ENCODE assay signal across 8 mouse cellular contexts in genomic region chr6:8472915-8473314, GRCm38 (mm10). TPM values are rescaled to one million over a fixed set of nuclear protein-coding genes. Genes with fewer than 3 reads are reported as not detected.
A peak's percentile ranks its signal among the peaks of the same experiment; 100 is the strongest.
DNase-seq lines count a peak whose midpoint lies in the region; ATAC-seq and TF ChIP-seq lines count a peak whose summit lies in the region.

No protein-coding gene starts in this region.

- H3K4me3 ChIP-seq in liver, embryonic 13.5 days (replicated peaks), result no peak overlapping the region
- no peak overlapping the region for H3K4me3 ChIP-seq in kidney, postnatal 0 days (replicated peaks; ENCODE audit: low read depth, low read length)
- no peak overlapping the region for H3K4me3 ChIP-seq in embryonic facial prominence, embryonic 10.5 days

- H3K27ac ChIP-seq in liver, embryonic 13.5 days, result no peak overlapping the region
- peak overlapping the region; percentile 51 for H3K27ac ChIP-seq in kidney, postnatal 0 days
- H3K27ac ChIP-seq in embryonic facial prominence, embryonic 10.5 days (replicated peaks), result no peak overlapping the region

- ATAC-seq in liver, embryonic 13.5 days (ENCODE audit: low read depth), result peak; percentile 43; the same call in 1 of the 2 replicates
- no peak; the same call in 1 of the 2 replicates for ATAC-seq in kidney, postnatal 0 days (replicated peaks; ENCODE audit: low FRiP score, low read depth)
- peak; percentile 34; the same call in 1 of the 2 replicates for ATAC-seq in megakaryocyte-erythroid progenitor cell, adult 5-6 weeks (replicated peaks; ENCODE audit: low FRiP score, low TSS enrichment, poor library complexity, severe bottlenecking)

- no peaks in the 10 kb centered on the region for H3K9me3 ChIP-seq in liver, embryonic 13.5 days (replicated peaks)
- no peaks in the 10 kb centered on the region for H3K9me3 ChIP-seq in kidney, postnatal 0 days (replicated peaks; ENCODE audit: low read length)
- H3K9me3 ChIP-seq in embryonic facial prominence, embryonic 10.5 days, result no peaks in the 10 kb centered on the region

- no peaks in the 10 kb centered on the region for H3K27me3 ChIP-seq in liver, embryonic 13.5 days
- no peaks in the 10 kb centered on the region for H3K27me3 ChIP-seq in kidney, postnatal 0 days (ENCODE audit: insufficient read depth, low read length)
- no peaks in the 10 kb centered on the region for H3K27me3 ChIP-seq in embryonic facial prominence, embryonic 10.5 days (replicated peaks; ENCODE audit: low read depth, poor library complexity, severe bottlenecking)

- no peak for DNase-seq in liver, embryonic 13.5 days
- DNase-seq in liver, result no peak
- peak; percentile 55 to 75 for DNase-seq in heart, adult 18-20 months
- DNase-seq in kidney, postnatal 0 days (ENCODE audit: low spot score), result peak; percentile 20
- no peak for DNase-seq in left cerebral cortex, adult 11 months (ENCODE audit: low spot score)
- no peak for DNase-seq in embryonic facial prominence, embryonic 10.5 days (ENCODE audit: low spot score)
- DNase-seq in layer of hippocampus, postnatal 36 days, result no peak

- no peaks in the 10 kb centered on the region for H3K36me3 ChIP-seq in liver, embryonic 13.5 days
- H3K36me3 ChIP-seq in kidney, postnatal 0 days (ENCODE audit: insufficient read depth, low read length), result no peaks in the 10 kb centered on the region
- no peaks in the 10 kb centered on the region for H3K36me3 ChIP-seq in embryonic facial prominence, embryonic 10.5 days (replicated peaks)

- 30% methylated on average over 5 of the region's 5 CpGs for WGBS in liver, embryonic 13.5 days (ENCODE audit: insufficient replicate concordance)
- WGBS in kidney, postnatal 0 days, result 24% methylated on average over 5 of the region's 5 CpGs
- WGBS in embryonic facial prominence, embryonic 10.5 days, result 82% methylated on average over 5 of the region's 5 CpGs

- TF ChIP-seq CTCF in kidney, postnatal 0 days (IDR thresholded peaks at IDR 0.05; ENCODE audit: low read depth), result no peak

- no peak overlapping the region for H3K4me2 ChIP-seq in liver, embryonic 13.5 days
- H3K4me2 ChIP-seq in kidney, postnatal 0 days (ENCODE audit: low read length), result no peak overlapping the region

- H3K4me1 ChIP-seq in liver, embryonic 13.5 days (replicated peaks), result peaks cover 21% of the 10 kb centered on the region
- no peaks in the 10 kb centered on the region for H3K4me1 ChIP-seq in kidney, postnatal 0 days (replicated peaks; ENCODE audit: insufficient read depth, low read length)
- no peaks in the 10 kb centered on the region for H3K4me1 ChIP-seq in embryonic facial prominence, embryonic 10.5 days

- H3K9ac ChIP-seq in liver, embryonic 13.5 days, result no peak overlapping the region
- no peak overlapping the region for H3K9ac ChIP-seq in kidney, postnatal 0 days (ENCODE audit: low read depth, low read length)

RNA-seq across cellular contexts. Expression of gene Glcci1, which starts 36.5 kb away (rescaled TPM):
- polyA plus RNA-seq in liver, embryonic 13.5 days (2015; fragmentation: Nextera tagmentation; extraction: Ambion mirVana), result 1.1 and 1.5 TPM in 2 replicates
- total RNA-seq in heart, adult 18-20 months (2021), result 10 to 100 TPM in 1 of 2 experiments, 1 to 10 TPM in 1; 8.4 to 10.1 TPM
- 11.1 and 13.8 TPM in 2 replicates for polyA plus RNA-seq in kidney, postnatal 0 days (2015; fragmentation: Nextera tagmentation; extraction: Ambion mirVana)
- 11.0 and 16.9 TPM in 2 replicates for total RNA-seq in megakaryocyte-erythroid progenitor cell, adult 5-6 weeks (2014; fragmentation: Nextera tagmentation)
- total RNA-seq in megakaryocyte-erythroid progenitor cell, adult 5-6 weeks (2017), result 3.0 and 7.0 TPM in 2 replicates
- polyA plus RNA-seq in embryonic facial prominence, embryonic 10.5 days (2016; fragmentation: Nextera tagmentation; extraction: Ambion mirVana), result 7.3 and 9.6 TPM in 2 replicates
- total RNA-seq in layer of hippocampus, postnatal 36 days (2021), result 10 to 100 TPM; 77.4 to 85.2 TPM

Comparison
In these comparisons a context has a peak if more than half of its experiments do, and no peak if none do; other contexts are left out.
1. DNase-seq: peak in heart, adult 18-20 months (2 of 2) and kidney, postnatal 0 days (single experiment); none in liver, embryonic 13.5 days (single experiment), liver (single experiment), left cerebral cortex, adult 11 months (single experiment), embryonic facial prominence, embryonic 10.5 days (single experiment) and layer of hippocampus, postnatal 36 days (0 of 2).
2. RNA of gene Glcci1, which starts 36.5 kb away (total RNA-seq): 77.4 to 85.2 TPM in layer of hippocampus, postnatal 36 days; 3.0 to 16.9 TPM in megakaryocyte-erythroid progenitor cell, adult 5-6 weeks and 8.4 to 10.1 TPM in heart, adult 18-20 months; every median in the first group is over 4 times any median in the second.